Mouse (Mus musculus) kidney, embryonic 16.5 days (tissue): Measurements from ENCODE around the gene Qsox1. TPM values are rescaled to one million over a fixed set of nuclear protein-coding genes. Genes with fewer than 3 reads are reported as not detected.

Experiments used
- ATAC-seq: fragments of 200-750 bp; cut with Nextera tagmentation; 2 replicates; pipeline ENCODE4 v1.8.0; 2017; ENCODE audit warnings: moderate TSS enrichment; ENCODE audit not compliant: low FRiP score, low TSS enrichment
- H3K27ac ChIP-seq: fragments of 300-500 bp; sonication (generic); 2 replicates; pipeline ENCODE4 v1.5.1; 2014; ENCODE audit warnings: low read length
- H3K27me3 ChIP-seq: fragments of 300-500 bp; sonication (generic); 2 replicates; pipeline ENCODE4 v1.6.1; 2014; ENCODE audit warnings: low read length, control low read depth, mixed read lengths; ENCODE audit not compliant: insufficient read depth
- H3K36me3 ChIP-seq: fragments of 300-500 bp; sonication (generic); 2 replicates; pipeline ENCODE4 v1.6.1; 2014; ENCODE audit warnings: low read length, control low read depth, mixed read lengths; ENCODE audit not compliant: insufficient read depth
- H3K4me1 ChIP-seq: fragments of 300-500 bp; sonication (generic); 2 replicates; pipeline ENCODE4 v1.6.1; 2014; ENCODE audit warnings: low read length, control low read depth, mixed read lengths; ENCODE audit not compliant: insufficient read depth
- H3K4me2 ChIP-seq: fragments of 300-500 bp; sonication (generic); replicated peaks from 2 replicates; pipeline ENCODE4 v1.6.1; 2014; ENCODE audit warnings: low read depth, low read length
- H3K4me3 ChIP-seq: fragments of 300-500 bp; sonication (generic); 2 replicates; pipeline ENCODE4 v1.5.1; 2014; ENCODE audit warnings: mild to moderate bottlenecking, low read length
- H3K9ac ChIP-seq: fragments of 300-500 bp; sonication (generic); replicated peaks from 2 replicates; pipeline ENCODE4 v1.6.1; 2014; ENCODE audit warnings: low read length
- H3K9me3 ChIP-seq: fragments of 300-500 bp; sonication (generic); 2 replicates; pipeline ENCODE4 v1.6.1; 2016; ENCODE audit warnings: low read length, control low read depth
- WGBS: fragments of 180-500 bp; shearing (Covaris S2); extraction: QIAGEN DNeasy Blood & Tissue Kit; methylation state at CpG from one replicate; pipeline ENCODE4 v1.1.7; 2014; 5-methylcytosine and 5-hydroxymethylcytosine counted together
- polyA plus RNA-seq: library from polyadenylated mRNA; unstranded; fragments of >200 nt; fragmentation: Nextera tagmentation; extraction: Ambion mirVana; gene quantifications from 2 replicates; pipeline ENCODE4 v1.2.1, GENCODE M21; 2015

Qsox1 gene
- polyA plus RNA-seq, 1 experiment from 2014 or later = 34.0 TPM

- WGBS = 85% methylated on average over 9 of the region's 9 CpGs
- Histone ChIP-seq H3K9me3 (no peaks in the 10 kb centered on the region), H3K4me1 (peaks cover 5% of the 10 kb centered on the region; the same call in 1 of the 2 replicates), H3K9ac (no peak overlapping the region), H3K36me3 (peaks cover 10% of the 10 kb centered on the region; the same call in 1 of the 2 replicates), H3K4me2 (no peak overlapping the region), H3K27ac (no peak overlapping the region), H3K27me3 (no peaks in the 10 kb centered on the region), H3K4me3 (no peak overlapping the region)
- no peak for ATAC-seq
These were observed 7.1 kb downstream of the Qsox1 start for GRCm38 (mm10) chr1:155805607-155806006.

- Histone ChIP-seq H3K4me1 (no peaks in the 10 kb centered on the region), H3K27me3 (no peaks in the 10 kb centered on the region), H3K36me3 (peaks cover 10% of the 10 kb centered on the region; the same call in 1 of the 2 replicates), H3K4me2 (no peak overlapping the region), H3K4me3 (no peak overlapping the region), H3K9ac (no peak overlapping the region), H3K27ac (no peak overlapping the region), H3K9me3 (no peaks in the 10 kb centered on the region)
- WGBS = 69% methylated on average over 11 of the region's 11 CpGs
- no peak for ATAC-seq
These were observed 11.4 kb downstream of the Qsox1 start for GRCm38 (mm10) chr1:155801014-155801991.

GRCm38 (mm10) chr1:155798000-155798399 lies 14.7 kb downstream of the Qsox1 start:
- no peak overlapping the region for H3K4me3 ChIP-seq

GRCm38 (mm10) chr1:155797425-155797824 lies 15.3 kb downstream of the Qsox1 start:
- no peak overlapping the region for H3K27ac ChIP-seq
- WGBS = 75% methylated on average over 4 of the region's 4 CpGs
- H3K9me3 ChIP-seq = no peaks in the 10 kb centered on the region

More at GRCm38 (mm10) chr1:155798000-155798399, 14.7 kb downstream of the Qsox1 start:
- H3K36me3 ChIP-seq = peaks cover 16% of the 10 kb centered on the region; the same call in 1 of the 2 replicates
- H3K27ac ChIP-seq = no peak overlapping the region
- H3K4me1 ChIP-seq = no peaks in the 10 kb centered on the region
- H3K9me3 ChIP-seq = no peaks in the 10 kb centered on the region
- WGBS = 93% methylated on average over 4 of the region's 4 CpGs
- ATAC-seq = no peak
- H3K9ac ChIP-seq = no peak overlapping the region
- no peaks in the 10 kb centered on the region for H3K27me3 ChIP-seq
- no peak overlapping the region for H3K4me2 ChIP-seq

GRCm38 (mm10) chr1:155796757-155797405 lies 15.8 kb downstream of the Qsox1 start:
- H3K36me3 ChIP-seq = 0 out of 2 replicates have a peak, but pooled peaks cover 9% of the 10 kb centered on the region
- H3K27ac ChIP-seq = no peak overlapping the region
- no peaks in the 10 kb centered on the region for H3K27me3 ChIP-seq
- H3K4me3 ChIP-seq = no peak overlapping the region
- 77% methylated on average over 11 of the region's 11 CpGs for WGBS
- H3K9me3 ChIP-seq = no peaks in the 10 kb centered on the region
- no peaks in the 10 kb centered on the region for H3K4me1 ChIP-seq
- H3K4me2 ChIP-seq = no peak overlapping the region
- no peak overlapping the region for H3K9ac ChIP-seq
- ATAC-seq = no peak

More at GRCm38 (mm10) chr1:155797425-155797824, 15.3 kb downstream of the Qsox1 start:
- Histone ChIP-seq H3K4me2 (no peak overlapping the region), H3K36me3 (peaks cover 11% of the 10 kb centered on the region; the same call in 1 of the 2 replicates), H3K27me3 (no peaks in the 10 kb centered on the region), H3K9ac (no peak overlapping the region), H3K4me3 (no peak overlapping the region), H3K4me1 (no peaks in the 10 kb centered on the region)
- ATAC-seq = no peak

- ATAC-seq = no peak
- Histone ChIP-seq H3K4me1 (no peaks in the 10 kb centered on the region), H3K9ac (no peak overlapping the region), H3K27ac (no peak overlapping the region), H3K4me3 (no peak overlapping the region), H3K9me3 (no peaks in the 10 kb centered on the region), H3K27me3 (no peaks in the 10 kb centered on the region), H3K4me2 (no peak overlapping the region), H3K36me3 (peaks cover 9% of the 10 kb centered on the region; the same call in 1 of the 2 replicates)
- 95% methylated on average over 5 of the region's 5 CpGs for WGBS
These were observed 16.9 kb downstream of the Qsox1 start for GRCm38 (mm10) chr1:155795791-155796233.

- H3K27me3 ChIP-seq = no peaks in the 10 kb centered on the region
- no peaks in the 10 kb centered on the region for H3K4me1 ChIP-seq
- no peak overlapping the region for H3K9ac ChIP-seq
- H3K4me3 ChIP-seq = no peak overlapping the region
- no peak for ATAC-seq
- H3K9me3 ChIP-seq = no peaks in the 10 kb centered on the region
- H3K27ac ChIP-seq = no peak overlapping the region
- H3K4me2 ChIP-seq = no peak overlapping the region
- 84% methylated on average over 6 of the region's 6 CpGs for WGBS
- peaks cover 9% of the 10 kb centered on the region; the same call in 1 of the 2 replicates for H3K36me3 ChIP-seq
These were observed 17.8 kb downstream of the Qsox1 start for GRCm38 (mm10) chr1:155794855-155795254.

GRCm38 (mm10) chr1:155791919-155792318 lies 20.8 kb downstream of the Qsox1 start:
- no peak overlapping the region for H3K4me3 ChIP-seq
- no peak for ATAC-seq
- 63% methylated on average over 5 of the region's 5 CpGs for WGBS
- no peak overlapping the region for H3K9ac ChIP-seq
- peaks cover 31% of the 10 kb centered on the region for H3K36me3 ChIP-seq
- peaks cover 6% of the 10 kb centered on the region; the same call in 1 of the 2 replicates for H3K9me3 ChIP-seq
- H3K27ac ChIP-seq = no peak overlapping the region
- H3K4me1 ChIP-seq = no peaks in the 10 kb centered on the region
- no peaks in the 10 kb centered on the region for H3K27me3 ChIP-seq
- H3K4me2 ChIP-seq = no peak overlapping the region

- WGBS = 78% methylated on average over 16 of the region's 16 CpGs
- no peak for ATAC-seq
These were observed 22.3 kb downstream of the Qsox1 start for GRCm38 (mm10) chr1:155790111-155790974.

More at GRCm38 (mm10) chr1:155790111-155790974, 22.3 kb downstream of the Qsox1 start:
- Histone ChIP-seq H3K4me2 (no peak overlapping the region), H3K9me3 (peaks cover 6% of the 10 kb centered on the region; the same call in 1 of the 2 replicates), H3K27me3 (no peaks in the 10 kb centered on the region), H3K36me3 (peaks cover 31% of the 10 kb centered on the region), H3K4me1 (no peaks in the 10 kb centered on the region), H3K9ac (no peak overlapping the region), H3K4me3 (no peak overlapping the region), H3K27ac (no peak overlapping the region)
